Mouse (Mus musculus) liver, embryonic 14.5 days (tissue): ENCODE results near the gene Lmo1. TPM values are rescaled to one million over a fixed set of nuclear protein-coding genes. Genes with fewer than 3 reads are reported as not detected.

Experiments
- ATAC-seq: fragments of 200-750 bp; cut with Nextera tagmentation; 2 replicates; pipeline ENCODE4 v1.8.0; 2017; ENCODE audit warnings: moderate number of reproducible peaks, mild to moderate bottlenecking, moderate library complexity; ENCODE audit not compliant: insufficient read depth
- DNase-seq, 3 experiments: peaks; one replicate each; pipeline ENCODE4 v3.0.0-alpha.2; 2012 to 2013; ENCODE audit warnings: low read depth in 3 of 3, low spot score in 3 of 3
- H3K27ac ChIP-seq: fragments of 300-500 bp; sonication (generic); 2 replicates; pipeline ENCODE4 v1.5.1; 2014; ENCODE audit warnings: moderate library complexity, mild to moderate bottlenecking, control low read depth, inconsistent platforms
- H3K27me3 ChIP-seq: fragments of 300-500 bp; sonication (generic); 2 replicates; pipeline ENCODE4 v1.6.1; 2014; ENCODE audit warnings: mild to moderate bottlenecking, low read length, moderate library complexity; ENCODE audit not compliant: control insufficient read depth, insufficient read depth
- H3K36me3 ChIP-seq: fragments of 300-500 bp; sonication (generic); replicated peaks from 2 replicates; pipeline ENCODE4 v1.6.1; 2014; ENCODE audit warnings: low read depth; ENCODE audit not compliant: control insufficient read depth, insufficient read depth
- H3K4me1 ChIP-seq, 2 experiments: fragments of 200-500 bp in 1 of 2; fragments of 300-500 bp in 1 of 2; sonication (generic) in 1 of 2; replicated peaks; 2 replicates each; pipeline ENCODE4 v1.6.1; 2012 to 2014; ENCODE audit warnings: antibody characterized with exemption in 1 of 2, inconsistent platforms in 1 of 2, low read length in 1 of 2; ENCODE audit not compliant: control insufficient read depth in 2 of 2, insufficient read depth in 2 of 2
- H3K4me2 ChIP-seq: fragments of 300-500 bp; sonication (generic); 2 replicates; pipeline ENCODE4 v1.6.1; 2014; ENCODE audit warnings: low read depth, mild to moderate bottlenecking, control low read depth, moderate library complexity
- H3K4me3 ChIP-seq, 2 experiments: fragments of 200-500 bp in 1 of 2; fragments of 300-500 bp in 1 of 2; sonication (generic) in 1 of 2; 2 replicates each; pipeline ENCODE4 v1.5.1; 2012 to 2014; ENCODE audit warnings: low read depth in 2 of 2, low read length in 2 of 2, mild to moderate bottlenecking in 2 of 2, control low read depth in 1 of 2, inconsistent platforms in 1 of 2, moderate library complexity in 1 of 2; ENCODE audit not compliant: insufficient read depth in 1 of 2
- H3K9ac ChIP-seq: fragments of 300-500 bp; sonication (generic); replicated peaks from 2 replicates; pipeline ENCODE4 v1.6.1; 2014; ENCODE audit warnings: mild to moderate bottlenecking, control low read depth, moderate library complexity
- H3K9me3 ChIP-seq: fragments of 300-500 bp; sonication (generic); 2 replicates; pipeline ENCODE4 v1.6.1; 2016; ENCODE audit warnings: low read length, mixed read lengths; ENCODE audit not compliant: control insufficient read depth
- CTCF ChIP-seq: IDR thresholded peaks from 2 replicates; pipeline ENCODE4 v1.5.1; 2016; ENCODE audit warnings: antibody characterized with exemption, low read depth, control low read depth
- EP300 ChIP-seq: IDR thresholded peaks from 2 replicates; pipeline ENCODE4 v1.6.1; 2016; ENCODE audit warnings: antibody characterized with exemption, low read depth
- WGBS: fragments of 180-500 bp; shearing (Covaris S2); extraction: QIAGEN DNeasy Blood & Tissue Kit; methylation state at CpG from one replicate; pipeline ENCODE4 v1.1.7; 2014; ENCODE audit not compliant: insufficient replicate concordance; 5-methylcytosine and 5-hydroxymethylcytosine counted together
- polyA plus RNA-seq, 2 experiments: library from polyadenylated mRNA; depleted of rRNA in 1 of 2; stranded (reverse) in 1 of 2; unstranded in 1 of 2; fragments of >200 nt; fragmentation: Nextera tagmentation in 1 of 2; extraction: Ambion mirVana in 1 of 2; gene quantifications; 2 replicates each; pipeline versions ENCODE4 v1.2.1 to v1.2.3; 2012 to 2014

The Lmo1 gene
- polyA plus RNA-seq, 2 experiments = 0.75 to 0.78 TPM

DNA sequence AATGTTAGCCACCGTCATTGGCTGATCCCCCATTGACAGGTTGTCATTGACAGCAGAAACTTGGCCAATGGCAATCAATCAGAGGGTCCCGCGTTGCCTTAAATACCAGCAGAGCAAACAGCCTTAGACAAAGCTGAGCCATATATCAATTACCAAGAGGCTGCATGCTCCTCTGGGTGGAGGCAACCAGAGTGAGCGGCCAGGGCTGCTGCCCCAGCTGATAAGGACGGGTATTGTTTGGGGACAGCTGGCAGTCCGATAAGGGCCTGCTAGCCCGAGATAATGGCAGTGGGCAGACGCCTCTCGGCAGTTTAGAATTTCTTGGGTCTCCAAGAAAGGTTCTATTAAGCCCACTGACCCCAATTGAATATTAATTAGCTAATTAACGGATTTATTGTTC lies 60.1 kb downstream of the Lmo1 start:
- no peak for TF ChIP-seq CTCF
- peak; percentile 99 for TF ChIP-seq EP300
- ATAC-seq = peak; percentile 88
- H3K36me3 ChIP-seq = no peaks in the 10 kb centered on the region
- peaks cover 57 to 59% of the 10 kb centered on the region in 2 experiments for H3K4me1 ChIP-seq
- H3K4me2 ChIP-seq = peak overlapping the region; percentile 62
- H3K9me3 ChIP-seq = no peaks in the 10 kb centered on the region
- no peak overlapping the region for H3K9ac ChIP-seq
- H3K4me3 ChIP-seq = peak overlapping the region in 1 of 2 experiments; percentile 27; a peak in 1 of 4 replicates
- H3K27me3 ChIP-seq = no peaks in the 10 kb centered on the region
- 3% methylated on average over 10 of the region's 10 CpGs for WGBS
- H3K27ac ChIP-seq = peak overlapping the region; percentile 84
- DNase-seq = peak; percentile 89 to 92 (median 92)

DNA sequence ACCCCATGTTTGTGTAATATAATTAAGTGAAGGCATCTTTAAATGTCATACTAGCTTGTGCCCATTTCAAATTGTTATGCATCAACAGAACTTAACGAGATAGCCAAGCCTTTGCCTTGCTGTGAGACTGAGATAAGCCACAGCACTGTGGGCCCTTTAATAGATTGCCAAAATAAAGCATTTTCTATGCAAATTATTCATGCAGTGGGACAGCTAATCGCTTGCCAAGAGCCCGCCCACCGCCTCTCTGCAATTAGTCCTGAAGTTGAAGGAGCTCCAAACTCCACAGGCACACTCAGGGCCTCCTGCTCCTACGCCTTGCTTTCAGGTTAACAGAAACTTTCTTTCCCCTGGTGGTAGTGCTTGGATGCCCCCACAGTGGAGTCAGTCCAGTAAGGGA lies 64.0 kb downstream of the Lmo1 start:
- Histone ChIP-seq H3K4me3 (0 out of 4 replicates have a peak overlapping the region, but pooled peaks of 1 of the 2 experiments have one; percentile 10), H3K27ac (peak overlapping the region; percentile 90), H3K9me3 (no peaks in the 10 kb centered on the region), H3K9ac (peak overlapping the region; percentile 59), H3K27me3 (no peaks in the 10 kb centered on the region), H3K4me2 (peak overlapping the region; percentile 66), H3K4me1 (peaks cover 56 to 57% of the 10 kb centered on the region in 2 experiments), H3K36me3 (no peaks in the 10 kb centered on the region)
- DNase-seq (peak; percentile 73 to 81 (median 76)), ATAC-seq (peak; percentile 82)
- 16% methylated on average over 5 of the region's 5 CpGs for WGBS
- peak; percentile 92 for TF ChIP-seq EP300
- no peak; the same call in 1 of the 2 replicates for TF ChIP-seq CTCF

DNA sequence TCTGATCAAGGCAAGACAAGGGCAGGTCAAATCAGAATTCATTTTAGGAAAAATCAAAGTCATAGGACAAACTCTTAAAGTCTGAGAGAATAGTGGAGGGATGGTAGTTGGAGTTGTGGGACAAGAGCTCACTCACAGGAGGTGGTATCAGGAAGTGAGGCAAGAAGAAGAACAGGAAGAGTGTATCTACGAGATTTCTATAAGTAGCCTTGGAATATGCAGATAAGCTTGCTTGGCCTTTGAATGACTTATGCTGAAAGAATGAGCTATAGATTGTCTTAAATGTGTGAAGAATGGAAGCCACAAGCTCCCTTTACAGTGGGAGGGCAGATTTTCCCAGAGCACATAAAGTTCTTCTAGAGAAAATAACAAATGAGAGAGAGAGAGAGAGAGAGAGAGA lies 70.1 kb downstream of the Lmo1 start:
- no peaks in the 10 kb centered on the region for H3K36me3 ChIP-seq
- peaks cover 1 to 5% of the 10 kb centered on the region in 2 experiments; a peak in 3 of 4 replicates for H3K4me1 ChIP-seq
- no peak overlapping the region for H3K4me2 ChIP-seq
- DNase-seq = no peak
- TF ChIP-seq CTCF (no peak), EP300 (no peak)
- 6% methylated on average over 1 of the region's 1 CpGs for WGBS
- no peaks in the 10 kb centered on the region for H3K27me3 ChIP-seq
- no peak overlapping the region for H3K27ac ChIP-seq
- no peaks in the 10 kb centered on the region for H3K9me3 ChIP-seq
- no peak overlapping the region for H3K9ac ChIP-seq
- ATAC-seq = no peak
- H3K4me3 ChIP-seq = no peak overlapping the region

DNA sequence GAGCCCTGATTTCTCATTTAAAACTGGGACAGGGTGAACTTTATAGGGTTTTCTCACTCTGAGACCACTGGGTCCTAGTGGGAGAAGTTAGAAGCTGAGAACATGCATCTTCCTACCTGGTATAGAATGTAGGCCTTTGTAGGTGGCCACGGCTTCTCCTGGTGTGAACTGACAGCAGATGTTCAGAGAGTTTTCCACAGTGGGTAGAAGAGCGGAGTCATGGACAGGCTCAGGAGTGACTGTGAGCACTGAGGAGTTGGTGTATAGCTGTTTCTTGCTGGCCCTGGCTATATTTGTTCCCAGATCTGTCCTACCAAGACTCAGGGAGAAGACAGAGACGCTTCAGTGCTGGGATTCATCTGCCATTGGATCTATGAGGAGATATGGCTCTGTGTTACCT lies 73.8 kb downstream of the Lmo1 start:
- DNase-seq (no peak), ATAC-seq (no peak)
- H3K36me3 ChIP-seq = no peaks in the 10 kb centered on the region
- H3K27ac ChIP-seq = no peak overlapping the region
- TF ChIP-seq EP300 (no peak), CTCF (no peak)
- WGBS = 77% methylated on average over 3 of the region's 3 CpGs
- no peaks in the 10 kb centered on the region for H3K9me3 ChIP-seq
- H3K9ac ChIP-seq = no peak overlapping the region
- peaks cover 0 to 6% of the 10 kb centered on the region in 2 experiments; a peak in 2 of 4 replicates for H3K4me1 ChIP-seq
- H3K4me3 ChIP-seq = no peak overlapping the region
- no peak overlapping the region for H3K4me2 ChIP-seq
- H3K27me3 ChIP-seq = no peaks in the 10 kb centered on the region

DNA sequence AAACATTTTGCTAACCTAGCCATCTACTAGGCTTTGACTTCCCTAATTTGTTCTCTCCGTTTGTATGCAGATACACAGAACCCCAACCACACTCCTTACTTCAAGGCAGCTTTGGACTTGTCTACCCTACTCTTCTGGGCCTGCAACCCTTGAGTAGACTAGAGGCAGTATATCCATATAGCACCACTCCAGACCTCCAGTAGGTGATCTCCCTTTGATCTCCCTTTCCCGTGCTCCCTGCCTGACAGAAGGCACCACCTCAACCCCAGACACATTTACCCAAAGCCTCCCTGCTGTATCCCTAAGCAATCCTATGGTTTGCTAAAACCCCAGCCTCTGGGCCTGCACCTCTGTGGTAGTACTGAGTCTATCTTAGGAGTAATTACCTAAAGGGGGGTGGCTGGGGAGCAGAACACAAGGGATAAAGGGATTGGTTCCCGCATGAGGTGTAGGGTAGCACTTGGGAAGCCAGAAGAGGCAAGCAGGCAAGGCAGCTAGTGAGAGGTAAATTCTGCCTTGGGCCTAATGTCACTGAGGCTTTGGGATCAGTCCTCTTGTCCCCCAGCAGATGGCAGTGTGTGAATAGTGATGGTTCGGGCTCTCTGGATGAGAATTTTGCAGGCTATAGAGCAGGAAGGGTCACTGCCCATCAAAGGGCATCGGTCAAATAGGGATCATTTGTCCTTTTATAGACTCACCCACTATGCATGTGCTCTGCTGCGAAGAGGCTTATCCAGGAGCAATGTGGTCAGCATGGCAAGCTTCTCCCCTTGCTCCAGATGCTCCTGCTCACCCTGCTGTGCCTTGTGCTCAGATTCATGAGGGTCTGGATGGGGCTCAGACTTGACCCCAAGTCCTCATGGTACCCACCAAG lies 76.6 kb downstream of the Lmo1 start:
- ATAC-seq (0 out of 2 replicates have a peak, but pooled peaks have one; percentile 30), DNase-seq (peak in 1 of 3 experiments; percentile 31)
- Histone ChIP-seq H3K4me2 (no peak overlapping the region), H3K4me1 (0 out of 4 replicates have a peak, but pooled peaks cover 0 to 3% of the 10 kb centered on the region in 2 experiments), H3K27ac (no peak overlapping the region), H3K9me3 (no peaks in the 10 kb centered on the region), H3K27me3 (no peaks in the 10 kb centered on the region), H3K36me3 (no peaks in the 10 kb centered on the region), H3K4me3 (no peak overlapping the region), H3K9ac (no peak overlapping the region)
- TF ChIP-seq EP300 = no peak
- TF ChIP-seq CTCF = peak; percentile 84
- 26% methylated on average over 6 of the region's 6 CpGs for WGBS
